Mouse (Mus musculus) liver, adult 2 months (tissue): Measurements from ENCODE around the gene Dmkn.

Source experiments
- CTCF ChIP-seq: fragments of 200-500 bp; IDR thresholded peaks from 2 replicates; pipeline ENCODE4 v1.5.1; 2011; ENCODE audit warnings: low read depth, low read length, control low read depth
- POLR2A ChIP-seq: fragments of 200-500 bp; IDR thresholded peaks from 2 replicates; pipeline ENCODE4 v1.6.1; 2011; ENCODE audit warnings: low read length, control low read depth; ENCODE audit not compliant: insufficient read depth; ENCODE audit errors: extremely low read depth

GRCm38 (mm10) chr7:30736211-30736610 lies 27.3 kb upstream of the Dmkn start:
- TF ChIP-seq CTCF (no peak), POLR2A (no peak)
